Mouse (Mus musculus) T-helper 17 cell (primary cell): ENCODE results near the gene Ttc32.

ENCODE experiments used
- in situ Hi-C, 2 experiments: fragments of 300-600 bp; cut with MboI, MseI; formaldehyde crosslinking; loops; 1 replicate in 1 of 2; 2 replicates in 1 of 2; pipeline ENCODE4 v1.15.1; 2025; ENCODE audit warnings: high pct_unique_total_duplicates in 2 of 2

Ttc32 gene

DNA sequence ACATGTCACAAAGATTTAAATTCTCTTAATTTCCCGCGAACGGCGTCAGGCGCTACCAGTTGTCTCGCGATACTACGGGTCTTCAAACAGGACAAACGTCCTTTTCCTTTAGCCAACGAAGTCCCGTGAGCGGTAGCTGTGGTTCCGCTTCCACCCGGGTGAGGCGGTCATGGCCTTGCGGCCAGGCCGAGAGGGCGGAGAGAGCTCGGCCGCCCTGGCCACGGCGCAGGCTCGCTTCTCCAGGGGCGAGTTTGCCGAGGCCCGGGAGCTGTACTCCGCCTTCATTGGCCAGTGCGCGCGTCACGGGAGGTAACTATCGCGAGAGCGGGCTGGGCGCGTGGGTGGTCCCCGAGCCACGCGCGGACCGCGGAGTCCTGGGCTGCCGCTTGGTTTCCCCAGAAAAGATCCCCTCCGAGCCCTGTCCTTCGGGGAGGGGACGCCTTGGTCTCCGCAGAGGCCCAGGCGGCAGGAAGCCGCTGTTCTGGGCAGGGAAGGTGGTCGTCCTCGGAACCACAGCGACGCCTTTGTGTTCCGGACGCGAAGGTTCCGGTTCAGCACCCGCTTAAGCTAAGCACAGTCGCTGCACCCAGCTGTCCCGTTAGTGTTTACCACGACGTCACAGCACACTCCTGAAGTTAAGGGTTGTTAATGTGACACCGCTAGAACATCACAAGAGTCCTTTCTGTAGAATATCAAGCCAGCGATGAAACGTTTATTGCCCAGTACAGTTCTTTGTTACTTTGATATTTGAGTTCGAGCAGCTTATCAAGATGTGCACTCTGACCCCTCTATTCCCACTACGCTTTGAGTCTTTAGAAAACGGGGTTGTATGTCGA lies at the start of gene Ttc32:
Ttc32 (plus strand) TSS at position 110 of the 836 bp plus-strand sequence.
- in situ Hi-C loops, result loop anchor here (5.0 to 25.0 kb wide), 6 partner anchors 668 to 1365 kb away; partner anchors contain the start of gene Rdh14 (in 1 of the 2)

DNA sequence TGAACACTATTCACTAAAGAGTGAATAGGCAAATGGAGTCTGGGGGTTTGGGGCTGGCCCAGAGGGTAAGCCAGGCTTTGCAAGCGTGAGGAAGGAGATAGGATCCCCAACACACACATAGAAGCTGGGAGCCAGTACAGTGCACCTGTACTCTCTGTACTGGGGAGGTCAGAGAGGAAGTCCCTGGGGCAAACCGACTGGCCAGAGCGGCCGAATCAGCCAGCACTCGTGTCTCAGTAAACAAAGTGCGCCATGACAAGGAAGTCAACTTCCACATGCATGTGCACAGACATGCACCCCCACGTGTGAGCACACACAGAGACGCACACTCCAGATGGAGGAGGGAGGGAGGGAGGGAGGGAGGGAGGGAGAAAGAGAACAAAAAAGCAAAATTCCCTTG lies 36.6 kb upstream of the Ttc32 start:
- in situ Hi-C loops, result no loop called here

DNA sequence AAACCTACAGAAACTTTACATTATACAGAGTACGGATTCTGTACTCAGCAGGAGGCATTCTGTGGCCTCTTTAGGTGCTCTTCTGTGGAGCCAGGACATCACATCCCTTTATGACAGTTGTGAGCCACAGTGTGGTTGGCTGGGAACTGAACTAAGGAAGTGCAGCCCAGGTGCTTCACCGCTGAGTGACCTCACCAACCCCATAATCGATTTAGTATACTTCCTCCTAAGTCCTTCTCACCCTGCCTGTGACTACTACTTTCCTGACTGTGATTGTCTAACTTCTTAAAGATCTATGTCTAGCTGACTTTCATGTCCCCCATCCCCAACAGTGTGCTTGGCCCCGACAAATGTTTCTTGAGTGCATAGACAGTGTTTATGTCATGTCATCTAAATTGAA lies 31.5 kb upstream of the Ttc32 start:
- in situ Hi-C loops, result no loop called here

DNA sequence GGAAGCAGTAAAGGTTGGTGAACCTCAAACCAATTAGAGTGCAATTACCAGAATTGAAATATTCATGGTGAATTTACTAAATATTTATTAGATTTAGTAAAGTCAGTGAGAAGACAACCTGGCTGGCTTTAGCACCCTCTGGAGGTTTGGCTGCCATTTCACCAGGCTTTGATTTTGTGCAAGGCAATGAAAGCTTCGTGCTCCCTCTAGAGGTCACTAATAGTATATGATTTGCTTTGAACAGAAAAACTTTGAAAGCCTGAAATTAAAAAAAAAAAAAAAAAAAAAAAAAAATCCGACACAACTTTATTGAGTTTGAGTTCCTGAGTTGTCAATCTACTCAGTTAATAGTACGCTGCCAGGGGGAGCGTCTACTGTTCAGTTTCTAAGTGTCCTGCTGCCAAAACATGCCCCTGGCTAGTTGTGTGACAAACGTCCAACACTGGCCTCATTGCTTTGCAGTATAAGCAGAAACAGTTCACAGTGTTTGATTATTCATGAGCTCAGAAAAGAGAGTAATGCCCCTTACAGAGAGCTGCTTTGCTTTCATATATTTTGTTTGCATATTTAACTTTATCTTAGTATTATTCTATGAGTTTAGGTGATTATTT lies 27.7 kb upstream of the Ttc32 start:
- in situ Hi-C loops, result no loop called here

DNA sequence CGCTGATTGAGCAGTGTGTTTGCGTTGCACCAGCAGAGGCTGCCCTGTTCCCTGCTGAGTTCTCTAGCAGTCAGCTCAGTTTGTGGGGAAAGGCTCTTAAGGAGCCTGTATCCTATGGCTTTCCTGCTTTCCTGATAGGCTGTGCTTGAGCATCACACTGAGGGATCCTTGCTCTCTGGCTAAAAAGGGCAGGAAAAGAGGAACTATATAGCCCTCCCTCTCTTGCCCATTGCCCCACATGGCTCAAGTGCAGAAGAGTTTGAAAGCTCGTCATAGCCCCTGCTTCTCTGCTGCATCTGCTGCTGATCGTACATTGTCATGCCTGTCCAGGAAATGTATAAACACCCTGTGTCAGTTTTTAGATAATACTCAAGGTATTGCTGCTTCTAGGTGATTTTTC lies 22.7 kb upstream of the Ttc32 start:
- in situ Hi-C loops, result loop anchor here in 1 of 2 experiments (5.0 kb wide), 1 partner anchor 245 kb away; no protein-coding TSS in a partner anchor

DNA sequence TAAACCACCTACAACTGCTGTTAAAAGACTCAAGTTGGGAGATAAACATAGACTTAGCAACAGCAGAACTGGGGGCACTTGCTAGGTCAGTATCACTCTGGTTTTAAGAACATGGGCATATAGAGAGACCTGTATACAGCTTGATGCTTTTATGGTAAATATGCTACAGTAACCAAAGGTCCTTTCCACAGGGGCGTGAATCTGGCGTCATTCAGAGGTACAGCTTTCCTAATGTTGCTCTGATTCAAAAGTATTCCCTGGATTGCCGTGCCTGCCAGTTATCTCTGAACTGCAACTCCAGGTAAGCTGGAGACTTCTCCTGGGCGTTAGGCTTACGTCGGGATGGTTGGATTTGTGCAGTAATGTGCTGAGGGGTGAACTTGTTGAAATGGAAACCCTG lies 22.0 kb upstream of the Ttc32 start:
- in situ Hi-C loops, result loop anchor here in 1 of 2 experiments (5.0 kb wide), 1 partner anchor 246 kb away; no protein-coding TSS in a partner anchor

DNA sequence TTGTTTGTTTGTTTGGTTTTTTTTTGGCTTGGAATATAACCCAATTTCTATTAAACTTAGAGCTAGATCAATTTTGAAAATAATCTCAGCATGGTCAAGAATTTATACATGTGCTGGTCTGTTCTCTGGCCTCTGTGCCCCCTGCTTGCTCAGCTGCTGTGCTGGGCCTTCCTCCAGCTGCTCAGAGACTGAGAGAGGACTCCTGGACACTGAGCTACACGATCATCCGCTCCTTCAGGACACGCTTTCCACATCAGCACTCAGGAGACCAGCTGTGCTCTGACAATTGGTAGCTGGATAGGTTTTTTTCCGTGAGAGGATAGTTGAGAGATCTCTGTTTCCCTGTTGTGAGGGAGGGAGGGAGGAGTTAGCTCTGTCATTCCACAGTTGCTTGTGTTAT lies 19.5 kb upstream of the Ttc32 start:
- in situ Hi-C loops, result no loop called here

DNA sequence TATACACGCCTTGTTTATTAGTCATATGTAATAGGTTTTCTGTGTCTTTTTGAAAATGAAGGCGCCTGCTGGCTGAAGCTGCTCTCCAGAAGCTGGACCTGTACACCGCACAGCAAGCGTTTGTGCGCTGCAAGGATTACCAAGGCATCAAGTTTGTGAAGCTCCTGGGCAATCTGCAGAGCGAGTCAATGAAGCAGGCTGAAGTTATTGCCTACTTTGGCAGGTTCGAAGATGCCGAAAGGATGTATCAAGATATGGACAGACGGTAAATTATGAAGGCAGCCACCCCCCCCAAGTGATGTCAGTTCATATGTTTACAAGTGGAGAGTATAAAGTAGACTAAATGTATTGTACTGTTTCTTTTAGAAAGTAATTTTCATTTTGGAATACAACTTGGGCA lies 13.4 kb upstream of the Ttc32 start:
- in situ Hi-C loops, result loop anchor here in 1 of 2 experiments (5.0 kb wide), 1 partner anchor 129 kb away; no protein-coding TSS in a partner anchor

DNA sequence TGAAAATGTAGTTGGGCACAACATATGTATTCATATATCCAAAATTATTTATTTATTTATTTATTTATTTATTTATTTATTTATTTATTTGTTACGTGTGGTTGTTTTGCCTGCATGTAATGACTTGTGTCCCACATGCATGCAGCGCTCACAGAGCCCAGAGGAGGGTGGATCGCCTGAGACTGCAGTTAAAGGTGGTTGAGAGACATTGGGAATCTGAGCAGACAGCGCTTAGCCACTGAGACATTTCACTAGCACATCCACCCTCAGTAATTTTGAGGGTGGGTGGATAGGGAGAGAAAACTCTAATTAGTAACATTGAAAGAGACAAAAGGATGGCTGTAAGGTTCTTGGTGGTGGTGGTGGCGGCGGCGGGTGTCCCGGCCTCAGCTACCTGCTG lies 9.4 kb upstream of the Ttc32 start:
- in situ Hi-C loops, result no loop called here

DNA sequence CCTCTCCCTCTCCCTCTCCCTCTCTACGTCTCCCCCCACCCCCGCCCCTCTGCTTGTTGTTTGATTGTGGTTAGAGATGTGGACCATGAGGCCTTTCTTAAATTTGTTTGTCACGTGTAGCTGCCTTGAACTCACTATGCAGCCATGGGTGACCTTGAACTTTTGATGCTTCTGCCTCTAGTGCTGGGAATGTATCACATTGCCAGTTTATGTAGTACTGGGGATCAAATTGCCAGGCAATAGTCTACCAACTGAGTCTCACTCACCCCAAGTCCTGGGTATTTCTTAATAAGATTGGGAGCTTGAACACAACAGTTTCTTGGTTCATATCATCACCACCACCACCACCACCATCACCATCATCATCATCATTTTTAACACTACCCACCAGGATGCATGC lies 8.8 kb upstream of the Ttc32 start:
- in situ Hi-C loops, result no loop called here

DNA sequence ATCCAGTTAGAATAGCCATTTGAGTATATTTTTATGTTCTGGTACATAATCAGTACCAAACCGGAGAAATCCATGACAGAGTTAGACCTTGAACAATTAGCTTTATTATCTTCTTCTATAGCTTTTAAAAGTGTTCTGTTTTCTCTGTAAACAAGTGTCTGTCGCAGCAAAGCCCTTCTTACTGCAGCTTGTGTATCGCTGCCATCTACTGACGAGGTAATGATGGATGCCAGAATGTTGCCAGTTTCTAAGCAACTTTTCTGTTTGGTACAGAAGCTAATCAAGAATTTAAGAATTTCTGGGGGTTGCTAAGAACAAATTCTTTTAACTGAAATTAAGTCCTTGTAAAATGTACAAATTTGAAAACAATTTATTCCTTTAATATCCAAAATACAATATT lies 6.8 kb upstream of the Ttc32 start:
- in situ Hi-C loops, result no loop called here

DNA sequence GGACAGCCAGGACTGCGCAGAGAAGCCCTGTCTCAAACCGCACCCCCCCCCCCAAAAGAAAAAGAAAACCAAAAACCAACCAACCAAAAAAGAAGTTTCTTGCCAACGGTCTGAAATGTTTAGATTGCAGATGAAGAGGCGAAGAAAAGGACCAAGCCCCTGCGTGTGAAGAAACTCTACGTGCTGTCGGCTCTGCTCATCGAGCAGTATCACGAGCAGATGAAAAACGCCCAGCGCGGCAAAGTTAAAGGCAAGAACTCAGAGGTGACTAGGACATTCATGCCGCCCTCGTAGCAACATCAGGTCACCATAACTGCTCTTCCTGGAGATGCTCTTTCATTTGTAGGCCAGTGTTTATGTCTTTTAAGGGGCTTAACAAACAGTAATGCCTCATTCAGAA lies 5.7 kb upstream of the Ttc32 start:
- in situ Hi-C loops, result no loop called here

DNA sequence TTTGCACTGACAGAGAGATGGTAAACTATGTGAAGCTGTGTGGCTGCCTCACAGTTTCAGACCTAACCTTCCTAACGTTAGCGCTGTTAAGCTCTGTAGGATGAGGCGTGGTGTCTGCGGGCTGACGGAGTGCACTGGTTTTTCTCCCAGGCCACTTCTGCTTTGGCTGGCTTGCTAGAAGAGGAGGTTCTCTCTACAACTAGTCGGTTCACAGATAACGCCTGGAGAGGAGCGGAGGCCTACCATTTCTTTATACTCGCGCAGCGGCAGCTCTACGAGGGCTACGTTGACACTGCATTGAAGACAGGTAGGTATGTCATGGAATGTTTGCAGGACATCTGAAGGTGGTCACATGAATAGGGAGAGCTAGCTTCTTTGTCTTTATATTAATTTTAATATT lies 5.1 kb upstream of the Ttc32 start:
- in situ Hi-C loops, result loop anchor here (25.0 kb wide), 2 partner anchors 662 to 687 kb away; no protein-coding TSS in a partner anchor

DNA sequence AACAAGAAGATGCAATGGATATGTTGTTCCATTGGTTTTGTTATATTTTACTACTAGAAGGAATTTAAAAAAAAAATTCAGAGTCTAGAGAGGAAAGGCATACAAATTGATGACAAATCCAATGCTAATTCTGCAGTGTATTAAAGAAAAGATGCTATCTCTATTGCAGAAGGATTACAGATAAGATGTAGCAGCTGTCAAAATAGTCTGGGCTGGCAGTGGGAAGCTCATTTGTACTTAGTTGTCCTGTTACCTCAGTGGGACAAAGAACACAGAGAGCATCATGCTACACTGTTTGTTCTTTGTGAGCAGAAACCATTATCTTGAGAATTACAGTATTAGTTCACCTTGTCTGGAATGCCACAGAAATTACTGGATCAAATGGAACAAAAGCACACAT lies 3.0 kb upstream of the Ttc32 start:
- in situ Hi-C loops, result loop anchor here (25.0 kb wide), 2 partner anchors 665 to 690 kb away; no protein-coding TSS in a partner anchor

DNA sequence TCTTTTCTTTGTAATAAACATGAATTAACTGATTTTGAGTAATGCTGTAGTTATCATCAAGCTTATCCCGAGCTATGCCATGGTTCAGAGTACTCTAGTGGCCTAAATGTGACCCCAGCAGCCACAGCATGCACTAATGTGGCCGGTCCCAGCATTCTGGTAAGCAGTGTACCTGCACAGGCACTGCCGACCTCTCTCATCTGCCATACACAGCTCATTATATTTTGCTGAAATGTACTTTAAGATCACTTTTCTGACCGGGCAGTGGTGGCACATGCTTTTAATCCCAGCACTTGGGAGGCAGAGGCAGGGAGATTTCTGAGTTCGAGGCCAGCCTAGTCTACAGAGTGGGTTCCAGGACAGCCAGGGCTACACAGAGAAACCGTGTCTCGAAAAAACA lies 981 bp upstream of the Ttc32 start:
- in situ Hi-C loops, result loop anchor here (25.0 kb wide), 2 partner anchors 667 to 692 kb away; no protein-coding TSS in a partner anchor

DNA sequence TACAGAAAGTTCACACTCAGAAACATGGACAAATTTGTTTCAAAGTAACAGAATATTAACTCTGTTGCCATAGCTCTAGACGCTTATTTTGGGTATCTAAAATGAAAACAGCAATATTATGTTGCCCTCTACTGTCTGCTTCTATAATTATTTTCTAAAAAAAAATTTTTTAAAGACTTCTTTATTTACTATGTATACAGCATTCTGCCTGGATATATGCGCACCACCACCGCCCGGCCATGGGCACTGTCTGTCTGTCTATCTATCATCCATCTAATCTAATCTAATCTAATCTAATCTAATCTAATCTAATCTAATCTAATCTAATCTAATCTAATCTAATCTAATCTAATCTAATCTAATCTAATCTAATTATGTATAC lies 300 bp upstream of the Ttc32 start:
- in situ Hi-C loops, result loop anchor here (25.0 kb wide), 2 partner anchors 667 to 692 kb away; no protein-coding TSS in a partner anchor

DNA sequence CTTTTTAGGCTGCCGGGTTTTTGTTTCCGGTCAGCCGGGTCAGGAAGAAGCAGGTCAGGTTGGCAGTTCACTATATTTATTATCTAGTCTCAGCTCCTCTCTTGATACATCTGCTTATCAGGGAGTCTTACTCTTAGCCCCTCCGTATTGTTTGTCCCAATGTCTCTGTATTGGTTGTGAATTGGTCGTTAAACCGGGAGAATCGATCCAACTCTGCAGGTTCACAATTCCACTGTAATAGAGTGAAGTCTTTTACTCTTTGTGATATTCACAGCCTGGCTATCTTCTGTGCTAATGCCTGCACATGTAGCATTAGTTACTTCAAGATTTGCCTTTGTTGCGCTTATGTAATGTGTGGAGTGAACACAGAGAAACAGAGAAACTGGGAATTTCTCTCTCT lies 1.4 kb downstream of the Ttc32 start:
- in situ Hi-C loops, result loop anchor here (5.0 to 25.0 kb wide), 6 partner anchors 669 to 1364 kb away; partner anchors contain the start of gene Rdh14 (in 1 of the 2)

DNA sequence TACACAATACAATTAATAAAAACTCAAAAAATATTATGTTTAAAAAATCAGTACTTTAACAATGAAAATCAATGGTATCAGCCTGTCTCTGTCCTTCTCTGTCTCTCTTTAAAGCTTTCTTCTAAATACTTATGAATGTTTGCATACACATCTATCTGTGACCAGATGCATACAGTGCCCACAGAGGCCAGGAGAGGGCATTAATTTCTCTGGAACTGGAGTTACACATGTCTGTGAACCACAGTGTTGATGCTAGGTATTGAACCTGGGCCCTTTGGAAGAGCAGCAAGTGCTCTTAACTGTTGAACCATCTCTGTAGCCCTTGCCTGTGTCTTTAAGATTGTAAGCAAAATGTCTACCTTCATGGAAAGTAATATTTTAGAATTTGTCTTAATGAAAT lies 3.3 kb downstream of the Ttc32 start:
- in situ Hi-C loops, result loop anchor here (5.0 to 25.0 kb wide), 6 partner anchors 671 to 1362 kb away; partner anchors contain the start of gene Rdh14 (in 1 of the 2)

DNA sequence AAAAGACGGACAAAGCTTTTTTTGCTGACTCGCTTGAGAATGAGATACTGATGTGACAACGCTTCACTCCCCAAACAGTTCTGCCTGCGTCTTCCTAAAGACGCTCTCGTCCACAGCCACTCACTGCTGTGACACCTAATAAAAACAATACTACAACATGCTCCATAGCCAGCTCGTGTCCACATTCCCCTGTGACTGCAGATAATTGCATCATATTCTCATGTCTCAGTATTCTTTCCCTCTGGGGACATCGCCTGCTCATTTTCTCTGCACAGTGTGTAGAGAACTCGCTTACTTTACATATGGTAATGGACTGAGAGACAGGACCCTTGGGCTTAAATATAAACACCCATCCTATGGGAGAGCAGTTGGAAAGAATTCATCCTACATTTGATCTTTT lies 6.6 kb downstream of the Ttc32 start:
- in situ Hi-C loops, result loop anchor here (10.0 to 25.0 kb wide), 5 partner anchors 674 to 1358 kb away; partner anchors contain the start of gene Rdh14 (in 1 of the 2)

DNA sequence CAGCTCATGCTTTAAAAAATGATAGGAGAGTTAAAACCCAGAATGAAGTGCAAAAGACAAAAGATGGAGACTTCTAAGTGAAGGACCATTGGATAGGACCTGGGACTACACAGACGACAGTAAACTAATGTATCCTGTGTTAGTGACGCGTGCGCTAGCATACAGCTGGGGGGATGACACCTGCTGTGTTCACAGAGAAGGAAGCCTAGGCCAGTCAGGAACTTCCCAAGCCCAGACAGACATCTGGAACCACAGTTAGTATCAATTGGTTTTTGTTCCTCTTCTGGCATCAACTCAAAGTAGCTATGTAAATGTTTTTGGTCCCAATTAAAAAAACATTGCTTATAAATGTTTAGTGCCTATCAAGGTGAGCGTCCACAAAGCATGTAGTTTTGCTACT lies 10.4 kb downstream of the Ttc32 start:
- in situ Hi-C loops, result loop anchor here (25.0 kb wide), 2 partner anchors 678 to 703 kb away; no protein-coding TSS in a partner anchor

DNA sequence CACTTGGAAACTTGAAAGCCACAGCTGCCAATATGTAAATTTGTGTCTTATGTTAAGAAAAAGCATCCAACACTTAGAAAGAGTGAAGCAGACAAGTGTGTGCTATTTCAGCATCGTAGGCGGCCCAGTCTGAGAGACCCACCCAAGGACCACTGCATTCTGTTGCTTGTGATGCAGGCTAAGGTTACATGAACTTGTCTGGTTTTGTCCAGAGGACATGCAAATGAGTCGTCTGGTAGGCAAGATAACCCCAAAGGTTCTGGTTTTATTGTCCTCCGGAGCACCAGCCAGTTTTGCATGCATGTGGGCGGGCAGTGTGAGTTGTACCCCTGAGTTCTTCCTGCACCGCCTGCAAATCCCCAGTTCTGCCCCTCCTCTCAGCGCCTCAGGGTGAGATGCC lies 10.9 kb downstream of the Ttc32 start:
- in situ Hi-C loops, result loop anchor here (25.0 kb wide), 2 partner anchors 678 to 703 kb away; no protein-coding TSS in a partner anchor

DNA sequence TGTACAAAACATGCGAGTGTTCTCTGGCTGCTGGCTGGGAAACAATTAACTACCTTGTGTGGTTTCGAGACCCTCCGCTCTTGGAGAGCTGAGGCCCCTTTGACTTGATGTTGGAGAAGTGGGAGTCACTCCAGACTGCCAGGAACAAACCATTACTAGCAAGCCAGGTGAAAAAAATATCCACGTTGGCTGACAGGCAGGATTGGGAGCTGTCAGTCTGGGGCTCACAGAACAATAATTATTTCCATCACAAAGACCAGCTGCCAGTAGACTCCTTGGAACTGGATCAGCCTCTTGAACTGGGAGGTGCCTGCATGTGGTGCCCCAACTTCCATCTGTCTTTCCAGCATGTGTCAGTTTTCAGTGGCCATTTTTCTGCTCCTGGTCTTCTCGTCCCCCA lies 12.5 kb downstream of the Ttc32 start:
- in situ Hi-C loops, result loop anchor here (25.0 kb wide), 2 partner anchors 680 to 705 kb away; no protein-coding TSS in a partner anchor
